In genomic region chr5:18080761-18081160, GRCm38 (mm10) we compare ENCODE assay signal across 27 mouse cellular contexts.
"Had no signal": no experiment of that assay in that cellular context is flagged by ENCODE, and none has a peak within 500 bp of the region (broad histone marks: within the 10 kb centered on the region; RNA-seq: fewer than 3 reads in every experiment).

No protein-coding gene starts in this region.

- H3K9ac ChIP-seq: limb, embryonic 12.5 days; limb, embryonic 13.5 days; limb, embryonic 15.5 days; liver, embryonic 12.5 days; liver, embryonic 13.5 days; liver, embryonic 14.5 days; liver, embryonic 15.5 days; liver, postnatal 0 days; lung, embryonic 14.5 days; lung, embryonic 15.5 days; midbrain, embryonic 12.5 days; midbrain, embryonic 13.5 days; midbrain, embryonic 15.5 days had no signal

- H3K27ac ChIP-seq: limb, embryonic 10.5 days; limb, embryonic 12.5 days; limb, embryonic 13.5 days; limb, embryonic 15.5 days; liver, embryonic 12.5 days; liver, embryonic 13.5 days; liver, embryonic 14.5 days; liver, embryonic 15.5 days; lung, embryonic 15.5 days; macrophage; midbrain, embryonic 10.5 days; midbrain, embryonic 12.5 days; midbrain, embryonic 13.5 days; midbrain, embryonic 15.5 days had no signal

- H3K36me3 ChIP-seq: limb, embryonic 10.5 days; limb, embryonic 12.5 days; limb, embryonic 13.5 days; limb, embryonic 15.5 days; liver, embryonic 12.5 days; liver, embryonic 13.5 days; liver, embryonic 15.5 days; lung, embryonic 15.5 days; midbrain, embryonic 10.5 days; midbrain, embryonic 12.5 days; midbrain, embryonic 13.5 days; midbrain, embryonic 15.5 days had no signal

- DNase-seq: left cerebral cortex, postnatal 4 days; liver; liver, embryonic 13.5 days; liver, postnatal 0 days; lung, adult 18-20 months; lung, adult 2 months; lung, embryonic 14.5 days; lung, postnatal 10 days; lung, postnatal 14 days; lung, postnatal 36 days; lung, postnatal 4 days; midbrain, embryonic 14.5 days had no signal

- H3K4me3 ChIP-seq: limb, embryonic 10.5 days; limb, embryonic 12.5 days; limb, embryonic 13.5 days; limb, embryonic 15.5 days; liver, embryonic 12.5 days; liver, embryonic 13.5 days; liver, embryonic 15.5 days; lung, embryonic 15.5 days; megakaryocyte, embryonic 14.5 days; midbrain, embryonic 10.5 days; midbrain, embryonic 12.5 days; midbrain, embryonic 13.5 days; midbrain, embryonic 15.5 days; myocyte had no signal

- H3K9me3 ChIP-seq: limb, embryonic 10.5 days; limb, embryonic 12.5 days; limb, embryonic 13.5 days; limb, embryonic 15.5 days; liver, embryonic 12.5 days; liver, embryonic 13.5 days; liver, embryonic 15.5 days; lung, embryonic 15.5 days; megakaryocyte, embryonic 14.5 days; midbrain, embryonic 10.5 days; midbrain, embryonic 12.5 days; midbrain, embryonic 13.5 days; midbrain, embryonic 15.5 days had no signal

- H3K4me1 ChIP-seq: limb, embryonic 10.5 days; limb, embryonic 12.5 days; limb, embryonic 13.5 days; limb, embryonic 15.5 days; liver, embryonic 12.5 days; liver, embryonic 13.5 days; liver, embryonic 15.5 days; lung, embryonic 15.5 days; megakaryocyte, embryonic 14.5 days; midbrain, embryonic 10.5 days; midbrain, embryonic 12.5 days; midbrain, embryonic 13.5 days; midbrain, embryonic 15.5 days had no signal
